Mouse (Mus musculus) heart, embryonic 13.5 days (tissue): ENCODE measurements around the gene Mrpl20. TPM values are rescaled to one million over a fixed set of nuclear protein-coding genes. Genes with fewer than 3 reads are reported as not detected.
A peak's percentile ranks its signal among the peaks of the same experiment; 100 is the strongest.

Source experiments
- ATAC-seq: fragments of 200-750 bp; cut with Nextera tagmentation; 2 replicates; pipeline ENCODE4 v1.8.0; 2017; ENCODE audit warnings: moderate TSS enrichment; ENCODE audit not compliant: insufficient number of reproducible peaks, low FRiP score, low TSS enrichment; ENCODE audit errors: extremely low read depth
- H3K27ac ChIP-seq: fragments of 300-500 bp; sonication (generic); replicated peaks from 2 replicates; pipeline ENCODE4 v1.5.1; 2015; ENCODE audit warnings: moderate library complexity, mild to moderate bottlenecking, inconsistent platforms
- H3K27me3 ChIP-seq: fragments of 300-500 bp; sonication (generic); replicated peaks from 2 replicates; pipeline ENCODE4 v1.6.1; 2015; ENCODE audit warnings: mild to moderate bottlenecking, inconsistent platforms
- H3K36me3 ChIP-seq: fragments of 300-500 bp; sonication (generic); 2 replicates; pipeline ENCODE4 v1.6.1; 2015; ENCODE audit warnings: mild to moderate bottlenecking, inconsistent platforms
- H3K4me1 ChIP-seq: fragments of 300-500 bp; sonication (generic); 2 replicates; pipeline ENCODE4 v1.6.1; 2015; ENCODE audit warnings: inconsistent platforms
- H3K4me2 ChIP-seq: fragments of 300-500 bp; sonication (generic); 2 replicates; pipeline ENCODE4 v1.6.1; 2015; ENCODE audit warnings: inconsistent platforms, mild to moderate bottlenecking, moderate library complexity
- H3K4me3 ChIP-seq: fragments of 300-500 bp; sonication (generic); 2 replicates; pipeline ENCODE4 v1.5.1; 2015; ENCODE audit warnings: moderate library complexity, mild to moderate bottlenecking, inconsistent platforms
- H3K9ac ChIP-seq: fragments of 300-500 bp; sonication (generic); 2 replicates; pipeline ENCODE4 v1.6.1; 2015; ENCODE audit warnings: inconsistent platforms, mild to moderate bottlenecking, moderate library complexity
- H3K9me3 ChIP-seq: fragments of 300-500 bp; sonication (generic); 2 replicates; pipeline ENCODE4 v1.6.1; 2016; ENCODE audit warnings: inconsistent platforms
- WGBS: fragments of 180-500 bp; shearing (Covaris S2); methylation state at CpG from one replicate; pipeline ENCODE4 v1.1.7; 2015; ENCODE audit warnings: mixed read lengths; 5-methylcytosine and 5-hydroxymethylcytosine counted together
- polyA plus RNA-seq: library from polyadenylated mRNA; unstranded; fragments of >200 nt; fragmentation: Nextera tagmentation; extraction: Ambion mirVana; gene quantifications from 2 replicates; pipeline ENCODE4 v1.2.1, GENCODE M21; 2015

The Mrpl20 gene
- polyA plus RNA-seq, 1 experiment from 2014 or later = 138 TPM

DNA sequence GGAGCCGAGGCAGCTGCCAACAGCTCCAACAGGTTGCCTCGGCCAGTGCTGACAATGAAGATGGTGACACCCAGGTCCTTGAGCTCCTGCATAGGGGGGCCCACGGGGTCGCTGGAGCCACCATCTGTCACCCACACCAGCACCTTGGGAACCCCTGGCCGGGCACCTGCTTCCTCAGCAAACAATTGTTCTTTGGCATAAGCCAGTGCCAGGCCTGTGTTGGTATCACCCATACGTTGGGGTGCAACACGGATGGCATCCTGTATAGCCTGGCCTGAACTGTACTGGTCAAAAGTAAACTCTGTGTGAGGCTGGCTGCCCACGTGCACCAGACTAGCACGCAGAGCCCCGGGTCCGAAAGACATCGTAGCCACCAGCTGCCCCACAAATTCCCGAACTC lies 29.9 kb upstream of the Mrpl20 start:
- peaks cover 52% of the 10 kb centered on the region for H3K4me1 ChIP-seq
- H3K4me3 ChIP-seq = no peak overlapping the region
- H3K27ac ChIP-seq = no peak overlapping the region
- H3K9me3 ChIP-seq = no peaks in the 10 kb centered on the region
- H3K9ac ChIP-seq = no peak overlapping the region
- no peak overlapping the region for H3K4me2 ChIP-seq
- no peaks in the 10 kb centered on the region for H3K36me3 ChIP-seq
- no peak for ATAC-seq
- H3K27me3 ChIP-seq = peaks cover 46% of the 10 kb centered on the region
- 76% methylated on average over 13 of the region's 13 CpGs for WGBS

- WGBS = 34% methylated on average over 5 of the region's 5 CpGs
- Histone ChIP-seq H3K9me3 (no peaks in the 10 kb centered on the region), H3K9ac (peak overlapping the region; percentile 74), H3K4me3 (peak overlapping the region; percentile 50), H3K27ac (no peak overlapping the region), H3K27me3 (peaks cover 46% of the 10 kb centered on the region), H3K4me2 (peak overlapping the region; percentile 78), H3K36me3 (no peaks in the 10 kb centered on the region), H3K4me1 (peaks cover 56% of the 10 kb centered on the region)
- ATAC-seq = no peak
Measured at GRCm38 (mm10) chr4:155773335-155774078, 29.2 kb upstream of the Mrpl20 start.

DNA sequence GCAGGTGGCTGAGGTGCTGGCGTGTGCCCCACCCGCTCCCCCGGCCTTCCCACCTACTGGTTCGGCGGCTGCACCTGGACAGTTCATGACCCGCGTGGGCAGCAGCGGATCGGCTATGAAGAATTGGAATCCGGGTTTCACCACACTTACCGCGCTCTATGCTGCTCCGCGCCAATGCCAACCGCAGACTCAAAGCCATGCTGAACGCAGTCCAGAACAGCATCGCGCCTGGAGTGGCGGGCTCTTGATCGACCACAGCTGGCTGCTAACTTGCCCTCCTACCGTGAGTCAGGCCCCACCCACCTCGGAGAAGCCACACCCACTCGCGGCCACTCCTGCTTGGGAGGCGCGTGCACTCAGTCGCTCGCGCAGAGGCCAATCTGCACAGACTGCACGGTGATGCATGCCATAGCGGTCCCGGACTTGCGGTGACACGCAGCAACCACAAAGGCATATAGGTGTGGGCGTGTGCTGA lies 28.4 kb upstream of the Mrpl20 start, which contains the start of gene Vwa1:
TSS of gene Vwa1 (minus strand) at position 419 of the 475 bp plus-strand sequence.
- peak within 1 kb of the TSS; percentile 78 for H3K4me2 ChIP-seq
- H3K27ac ChIP-seq = peak within 1 kb of the TSS; percentile 61
- peak; percentile 49; the same call in 1 of the 2 replicates for ATAC-seq
- H3K4me3 ChIP-seq = peak within 1 kb of the TSS; percentile 50
- H3K4me1 ChIP-seq = peaks cover 57% of the 10 kb centered on the region
- H3K9ac ChIP-seq = peak within 1 kb of the TSS; percentile 74
- no peaks in the 10 kb centered on the region for H3K36me3 ChIP-seq
- H3K27me3 ChIP-seq = peaks cover 46% of the 10 kb centered on the region
- no peaks in the 10 kb centered on the region for H3K9me3 ChIP-seq
- 1% methylated on average over 35 of the region's 35 CpGs for WGBS

DNA sequence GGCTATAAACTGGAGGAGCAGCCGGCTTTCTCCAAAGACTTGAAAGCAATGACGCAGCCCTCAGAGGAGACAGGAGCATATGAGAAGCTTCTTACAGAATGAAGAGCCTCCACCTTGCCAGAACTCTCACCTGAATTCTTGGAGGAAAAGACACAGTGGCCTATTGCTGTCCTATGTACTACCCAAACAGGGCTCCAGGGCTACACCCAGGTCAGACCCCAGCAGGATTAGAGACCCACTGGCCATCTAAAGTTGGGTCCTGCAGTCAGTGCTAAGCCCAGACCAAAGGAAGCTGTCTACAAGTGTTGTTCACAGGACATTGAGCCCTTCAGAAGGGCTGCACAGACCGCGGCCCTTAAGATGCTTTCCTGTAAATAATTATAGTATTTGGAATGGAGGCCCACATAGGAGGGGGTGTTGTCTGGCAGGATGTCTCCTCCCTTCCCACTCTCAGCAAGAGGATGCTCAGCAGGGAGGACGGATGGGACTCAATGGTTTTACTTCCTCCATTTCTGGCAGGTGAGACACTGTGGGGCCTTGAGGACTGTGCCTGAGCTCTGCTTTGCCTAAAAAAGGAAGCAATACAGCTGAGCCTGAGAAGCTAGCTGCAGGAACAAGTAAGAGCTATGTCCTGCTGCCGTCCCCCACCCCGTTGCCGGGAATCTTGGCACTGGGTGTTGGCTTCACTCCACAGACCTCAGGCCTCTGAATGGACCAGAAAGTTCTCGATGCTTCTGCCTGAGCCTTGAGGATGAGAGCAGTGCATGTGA lies 27.5 kb upstream of the Mrpl20 start:
- Histone ChIP-seq H3K27me3 (peaks cover 46% of the 10 kb centered on the region), H3K9me3 (no peaks in the 10 kb centered on the region), H3K4me2 (peak overlapping the region; percentile 78), H3K4me3 (peak overlapping the region; percentile 50), H3K4me1 (peaks cover 58% of the 10 kb centered on the region), H3K9ac (peak overlapping the region; percentile 74), H3K36me3 (no peaks in the 10 kb centered on the region), H3K27ac (peak overlapping the region; percentile 61)
- WGBS = 48% methylated on average over 9 of the region's 9 CpGs
- no peak for ATAC-seq

GRCm38 (mm10) chr4:155775855-155776254 lies 26.8 kb upstream of the Mrpl20 start:
- H3K27ac ChIP-seq = peak overlapping the region; percentile 61
- H3K4me1 ChIP-seq = peaks cover 60% of the 10 kb centered on the region
- H3K9ac ChIP-seq = no peak overlapping the region
- no peak overlapping the region for H3K4me3 ChIP-seq
- WGBS = 47% methylated on average over 3 of the region's 3 CpGs
- no peak for ATAC-seq
- no peaks in the 10 kb centered on the region for H3K36me3 ChIP-seq
- H3K4me2 ChIP-seq = no peak overlapping the region
- H3K9me3 ChIP-seq = no peaks in the 10 kb centered on the region
- H3K27me3 ChIP-seq = peaks cover 42% of the 10 kb centered on the region

DNA sequence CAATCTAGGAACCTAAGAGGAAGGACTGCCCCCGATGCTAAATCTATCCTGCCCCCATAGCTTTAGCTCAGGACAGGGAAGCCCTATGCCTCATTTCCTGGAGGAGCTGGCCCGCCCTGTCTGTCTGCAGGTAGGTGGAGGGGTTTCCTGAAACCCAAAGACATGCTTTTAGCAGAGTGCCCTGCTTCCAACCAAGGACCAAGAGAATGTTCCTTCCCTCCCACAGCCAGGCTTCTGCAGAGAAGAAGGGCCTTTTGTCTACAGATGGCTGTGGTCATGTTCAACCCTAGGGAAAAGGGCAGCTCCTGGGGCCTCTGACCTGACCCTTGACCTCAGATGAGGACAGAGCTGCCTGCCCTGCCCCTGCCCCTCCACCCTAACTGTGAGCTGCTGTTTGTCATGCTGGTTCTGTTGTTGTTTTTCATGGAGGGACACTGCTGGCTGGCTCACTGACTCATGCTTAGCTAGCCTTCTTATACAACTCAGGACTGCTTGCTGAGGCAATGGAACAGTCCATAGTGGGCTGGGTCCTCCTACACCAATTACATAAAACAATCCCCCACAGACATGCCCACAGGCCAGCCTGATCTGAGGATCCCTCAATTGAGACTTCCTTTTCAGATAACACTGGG lies 25.9 kb upstream of the Mrpl20 start:
- no peak overlapping the region for H3K9ac ChIP-seq
- no peaks in the 10 kb centered on the region for H3K9me3 ChIP-seq
- H3K4me2 ChIP-seq = no peak overlapping the region
- peaks cover 65% of the 10 kb centered on the region for H3K4me1 ChIP-seq
- no peak for ATAC-seq
- H3K4me3 ChIP-seq = no peak overlapping the region
- WGBS = 47% methylated on average over 2 of the region's 2 CpGs
- peak overlapping the region; percentile 56; the same call in 1 of the 2 replicates for H3K27ac ChIP-seq
- no peaks in the 10 kb centered on the region for H3K36me3 ChIP-seq
- peaks cover 32% of the 10 kb centered on the region for H3K27me3 ChIP-seq

GRCm38 (mm10) chr4:155777816-155778215 lies 24.9 kb upstream of the Mrpl20 start:
- Histone ChIP-seq H3K27ac (peak overlapping the region; percentile 56; the same call in 1 of the 2 replicates), H3K4me1 (peaks cover 65% of the 10 kb centered on the region), H3K27me3 (peaks cover 22% of the 10 kb centered on the region)

GRCm38 (mm10) chr4:155779498-155779897 lies 23.2 kb upstream of the Mrpl20 start:
- WGBS = 79% methylated on average over 4 of the region's 4 CpGs
- ATAC-seq = no peak
- Histone ChIP-seq H3K9me3 (no peaks in the 10 kb centered on the region), H3K9ac (no peak overlapping the region), H3K4me2 (no peak overlapping the region), H3K4me3 (no peak overlapping the region), H3K36me3 (no peaks in the 10 kb centered on the region), H3K27me3 (peaks cover 8% of the 10 kb centered on the region; the same call in 1 of the 2 replicates), H3K27ac (no peak overlapping the region), H3K4me1 (peaks cover 63% of the 10 kb centered on the region)

More at GRCm38 (mm10) chr4:155777816-155778215, 24.9 kb upstream of the Mrpl20 start:
- ATAC-seq = no peak
- Histone ChIP-seq H3K4me2 (no peak overlapping the region), H3K4me3 (no peak overlapping the region), H3K36me3 (no peaks in the 10 kb centered on the region), H3K9me3 (no peaks in the 10 kb centered on the region), H3K9ac (peak overlapping the region; percentile 28; the same call in 1 of the 2 replicates)
- WGBS = 40% methylated on average over 2 of the region's 2 CpGs

GRCm38 (mm10) chr4:155780895-155781294 lies 21.8 kb upstream of the Mrpl20 start:
- Histone ChIP-seq H3K27me3 (no peaks in the 10 kb centered on the region), H3K9me3 (no peaks in the 10 kb centered on the region), H3K4me3 (no peak overlapping the region), H3K36me3 (no peaks in the 10 kb centered on the region), H3K4me2 (no peak overlapping the region), H3K27ac (peak overlapping the region; percentile 8; the same call in 1 of the 2 replicates), H3K4me1 (peaks cover 60% of the 10 kb centered on the region), H3K9ac (0 out of 2 replicates have a peak overlapping the region, but pooled peaks have one; percentile 9)
- 24% methylated on average over 6 of the region's 6 CpGs for WGBS
- no peak for ATAC-seq

GRCm38 (mm10) chr4:155783486-155784080 lies 19.1 kb upstream of the Mrpl20 start:
- Histone ChIP-seq H3K9ac (peak overlapping the region; percentile 91), H3K27me3 (no peaks in the 10 kb centered on the region), H3K27ac (peak overlapping the region; percentile 79), H3K4me1 (peaks cover 39% of the 10 kb centered on the region), H3K9me3 (no peaks in the 10 kb centered on the region), H3K4me3 (peak overlapping the region; percentile 74), H3K4me2 (peak overlapping the region; percentile 83), H3K36me3 (no peaks in the 10 kb centered on the region)
- ATAC-seq = no peak
- WGBS = 35% methylated on average over 16 of the region's 16 CpGs
